Mouse (Mus musculus): ENCODE data around the gene Krt84. TPM values are rescaled to one million over a fixed set of nuclear protein-coding genes. Genes with fewer than 3 reads are reported as not detected.
"Not testable (repeated sequence)": the region's sequence is repeated elsewhere in the genome, so short reads cannot be mapped to it uniquely, and the experiment has no call there.

The Krt84 gene
- not detected for polyA plus RNA-seq (2017; shearing (Covaris generic))

GRCm38 (mm10) chr15:101532720-101533119, at the start of gene Krt84:
Gene Krt84 (minus strand): TSS chr15:101532820.
- ATAC-seq: no peak

- ATAC-seq: no peak
Observed at GRCm38 (mm10) chr15:101581701-101582100, 49.1 kb upstream of the Krt84 start.

DNA sequence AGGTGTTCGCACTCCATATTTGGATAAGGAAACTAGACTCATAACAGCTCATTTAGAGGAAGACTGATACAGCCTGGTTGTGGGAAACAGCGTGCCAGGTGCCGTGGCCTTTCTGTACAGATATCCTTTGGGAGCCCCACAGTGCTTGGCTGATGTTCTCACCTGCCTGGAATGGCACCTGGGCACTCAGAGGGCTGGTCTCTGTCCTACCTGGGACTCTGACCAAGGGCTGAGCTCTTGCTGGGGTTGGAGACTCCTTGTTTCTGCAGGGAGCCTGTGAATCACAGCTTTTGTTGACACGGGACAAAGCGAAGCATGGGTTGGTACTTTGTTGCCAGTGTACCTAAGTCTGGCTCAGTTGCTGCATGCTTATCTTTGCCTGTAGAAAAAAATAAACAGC, 42.9 kb upstream of the Krt84 start:
- ATAC-seq: no peak

DNA sequence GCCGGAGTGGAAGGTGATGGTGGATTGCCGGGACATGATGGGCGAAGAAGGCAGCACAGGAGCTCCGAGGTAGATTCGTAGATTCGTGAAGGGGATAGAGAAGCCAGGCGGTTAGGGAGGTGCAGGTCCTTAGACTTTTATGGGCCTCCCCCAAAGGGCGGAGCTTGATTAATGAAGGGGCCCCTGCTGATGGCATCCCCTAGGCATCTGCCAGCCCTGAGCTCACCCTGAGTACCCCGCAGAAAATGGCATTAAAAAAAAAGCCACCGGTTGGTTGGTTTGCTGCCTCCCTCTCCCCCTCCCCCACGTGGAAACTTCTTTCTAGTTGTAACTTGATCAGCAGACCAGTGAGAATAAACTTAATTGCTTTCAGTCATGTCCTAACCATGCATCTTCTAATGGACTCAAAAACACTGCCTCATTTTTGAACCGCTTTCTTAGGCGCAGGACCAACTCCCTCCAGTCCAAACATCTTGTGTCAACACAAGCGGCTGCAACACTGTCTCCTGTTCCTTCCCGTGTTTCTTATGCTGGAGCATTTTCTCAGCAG, 41.3 kb upstream of the Krt84 start, which contains the start of gene Krt75:
Krt75 (minus strand) TSS at position 109 of the 550 bp plus-strand sequence.
- no peak for ATAC-seq

- ATAC-seq: no peak
Observed at GRCm38 (mm10) chr15:101567780-101568179, 35.2 kb upstream of the Krt84 start.

GRCm38 (mm10) chr15:101562850-101563249, 30.2 kb upstream of the Krt84 start, which contains the start of gene Krt90:
Gene Krt90 (minus strand): TSS chr15:101562950.
- no peak for ATAC-seq

DNA sequence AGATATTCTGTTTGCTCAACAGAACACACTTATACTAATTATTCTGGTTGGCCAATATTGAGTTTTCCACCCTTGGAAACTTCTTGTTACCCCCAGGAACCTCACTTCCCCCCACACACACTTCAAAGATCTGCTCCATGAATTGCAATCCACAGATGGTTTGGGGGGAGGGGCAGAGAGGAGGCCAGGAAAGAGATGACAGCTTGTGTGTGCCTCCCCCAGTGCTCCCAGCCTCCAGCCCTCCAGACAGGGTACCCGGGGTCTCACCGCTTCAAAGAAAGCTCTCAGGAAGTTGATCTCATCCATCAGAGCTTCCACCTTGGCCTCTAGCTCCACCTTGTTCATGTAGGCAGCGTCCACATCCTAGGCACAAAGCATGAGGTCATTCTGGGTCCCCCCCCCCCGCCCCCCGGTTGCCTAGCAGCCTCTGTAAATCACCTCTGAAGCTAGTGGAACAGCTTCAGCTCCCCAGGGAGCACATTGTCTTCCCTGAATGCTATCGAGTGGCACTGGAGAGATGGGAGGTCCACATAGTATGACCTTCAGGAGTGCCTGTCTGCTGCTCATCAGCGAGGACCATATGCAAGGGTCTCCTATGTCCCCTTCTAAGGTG, 25.5 kb upstream of the Krt84 start:
- no peak for ATAC-seq

GRCm38 (mm10) chr15:101553169-101553568, 20.5 kb upstream of the Krt84 start:
- ATAC-seq: no peak

- no peak for ATAC-seq
Observed at GRCm38 (mm10) chr15:101552188-101552587, 19.6 kb upstream of the Krt84 start.

DNA sequence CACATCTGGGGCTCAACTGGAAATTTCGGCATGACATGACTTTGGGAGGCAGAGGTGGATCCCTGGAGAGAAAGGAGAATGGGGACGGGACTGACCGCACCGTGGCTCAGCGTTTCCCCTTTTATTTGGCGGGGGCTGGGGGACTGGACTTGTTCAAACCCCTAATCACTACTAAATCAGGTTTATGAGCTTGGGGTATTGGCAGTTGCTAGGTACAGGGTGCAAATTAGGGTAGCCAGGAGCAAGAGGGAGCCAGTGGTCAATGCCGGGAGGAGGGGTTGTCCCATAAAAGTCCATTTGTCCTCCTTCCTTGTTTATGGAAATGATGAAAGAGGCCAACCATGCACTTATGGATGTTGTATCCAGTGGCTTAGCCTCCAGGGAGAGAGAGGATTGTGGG, 17.9 kb upstream of the Krt84 start, which contains the start of gene Krt82:
Krt82 (minus strand) TSS at position 101 of the 400 bp plus-strand sequence.
- ATAC-seq: no peak

- no peak for ATAC-seq
Observed at GRCm38 (mm10) chr15:101544478-101544877, 11.9 kb upstream of the Krt84 start.

DNA sequence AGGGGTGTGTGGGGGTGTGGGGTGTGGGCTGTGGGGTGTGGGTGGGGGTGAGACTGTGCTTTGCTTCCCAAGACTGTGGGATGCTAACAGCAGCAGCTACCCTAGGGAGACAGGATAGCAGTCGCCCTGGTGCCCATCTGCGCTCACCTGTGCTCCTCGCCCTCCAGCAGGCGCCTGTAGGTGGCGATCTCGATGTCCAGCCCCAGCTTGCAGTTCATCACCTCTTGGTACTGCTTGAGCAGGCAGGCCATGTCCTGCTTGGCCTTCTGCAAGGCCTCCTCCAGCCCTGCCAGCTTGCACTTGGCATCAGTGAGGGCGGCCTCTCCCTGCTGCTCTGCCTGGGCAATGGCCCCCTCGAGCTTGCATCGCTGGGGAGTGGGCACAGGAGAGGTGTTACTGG, 9.9 kb upstream of the Krt84 start:
- ATAC-seq: no peak

DNA sequence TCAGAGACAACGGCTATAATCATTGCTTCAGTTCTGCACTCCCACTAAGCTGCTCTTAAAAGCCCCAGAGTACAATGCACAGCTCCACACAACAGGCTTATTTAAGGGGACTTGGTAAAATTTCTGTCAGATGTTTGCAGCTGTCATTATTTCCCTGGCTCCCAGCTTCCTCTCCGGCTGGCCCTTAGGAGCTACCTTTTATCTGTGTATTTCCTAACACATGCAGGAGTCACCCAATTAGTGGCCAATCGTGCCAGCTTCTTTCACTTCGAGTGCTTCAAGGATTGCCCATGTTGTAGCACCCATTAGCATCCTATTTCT, 5.9 kb upstream of the Krt84 start:
- no peak for ATAC-seq

DNA sequence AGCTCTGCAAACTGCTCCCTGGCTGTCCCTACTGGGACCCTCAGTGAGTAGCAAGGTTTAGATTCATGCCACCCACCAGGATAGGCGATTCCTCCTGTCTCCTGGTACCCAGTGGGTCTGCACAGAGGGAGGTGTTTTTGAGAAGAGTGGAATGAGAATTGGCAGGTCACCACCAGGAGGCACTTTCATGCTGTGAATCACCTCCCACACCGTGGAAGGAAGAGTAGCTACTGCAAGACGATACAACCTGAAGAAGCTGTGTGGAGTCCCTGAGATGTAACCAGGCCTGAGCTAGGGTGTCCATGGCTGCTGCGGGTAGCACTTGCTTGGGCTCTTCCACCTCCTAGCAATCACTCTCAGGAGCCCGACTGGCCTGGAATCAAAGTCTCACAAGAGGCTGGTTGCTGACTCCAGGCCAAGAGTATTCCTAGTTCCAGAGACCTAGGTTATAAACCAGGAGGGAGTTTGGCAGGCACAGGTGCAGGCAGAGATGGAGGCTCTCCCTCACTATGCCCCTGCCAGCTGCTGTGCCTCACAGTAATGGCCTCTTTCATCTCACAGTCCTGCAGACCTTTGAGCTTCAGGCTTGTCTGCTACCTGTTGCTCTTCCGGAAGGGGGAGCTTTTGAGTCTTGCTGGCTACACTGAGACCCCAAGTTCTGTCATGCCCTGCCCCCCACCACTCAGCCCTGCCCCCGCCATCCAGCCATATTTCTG, 5.4 kb upstream of the Krt84 start:
- ATAC-seq: no peak

- ATAC-seq: no peak
Observed at GRCm38 (mm10) chr15:101536054-101536850, 3.6 kb upstream of the Krt84 start.

- no peak for ATAC-seq
Observed at GRCm38 (mm10) chr15:101522556-101523232, 9.9 kb downstream of the Krt84 start.

GRCm38 (mm10) chr15:101519792-101520191, 12.8 kb downstream of the Krt84 start:
- ATAC-seq: no peak

- ATAC-seq: not testable (repeated sequence)
Observed at GRCm38 (mm10) chr15:101517161-101517560, 15.5 kb downstream of the Krt84 start, which contains the start of gene Gm49425. Gene Gm49425 (minus strand): TSS chr15:101517261.

DNA sequence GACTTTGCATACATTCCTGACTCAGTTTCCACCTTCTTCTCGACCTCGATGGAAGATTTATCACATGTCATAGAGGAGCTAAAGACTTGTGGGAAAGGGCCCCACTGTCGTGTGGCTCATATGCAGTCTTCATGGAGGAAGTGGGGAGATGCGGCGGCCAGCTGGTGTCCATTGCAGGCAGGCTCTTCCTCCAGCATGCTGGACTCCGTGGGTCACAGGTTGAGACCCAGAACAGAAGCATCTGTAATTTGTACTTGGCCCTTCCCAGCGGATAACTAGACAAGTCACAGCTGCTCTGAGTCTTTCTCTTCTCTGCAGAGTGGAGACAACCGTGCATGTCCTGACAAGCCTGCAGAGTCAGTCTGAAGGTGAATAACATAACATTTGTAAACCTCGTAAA, 24.4 kb downstream of the Krt84 start:
- ATAC-seq: no peak

DNA sequence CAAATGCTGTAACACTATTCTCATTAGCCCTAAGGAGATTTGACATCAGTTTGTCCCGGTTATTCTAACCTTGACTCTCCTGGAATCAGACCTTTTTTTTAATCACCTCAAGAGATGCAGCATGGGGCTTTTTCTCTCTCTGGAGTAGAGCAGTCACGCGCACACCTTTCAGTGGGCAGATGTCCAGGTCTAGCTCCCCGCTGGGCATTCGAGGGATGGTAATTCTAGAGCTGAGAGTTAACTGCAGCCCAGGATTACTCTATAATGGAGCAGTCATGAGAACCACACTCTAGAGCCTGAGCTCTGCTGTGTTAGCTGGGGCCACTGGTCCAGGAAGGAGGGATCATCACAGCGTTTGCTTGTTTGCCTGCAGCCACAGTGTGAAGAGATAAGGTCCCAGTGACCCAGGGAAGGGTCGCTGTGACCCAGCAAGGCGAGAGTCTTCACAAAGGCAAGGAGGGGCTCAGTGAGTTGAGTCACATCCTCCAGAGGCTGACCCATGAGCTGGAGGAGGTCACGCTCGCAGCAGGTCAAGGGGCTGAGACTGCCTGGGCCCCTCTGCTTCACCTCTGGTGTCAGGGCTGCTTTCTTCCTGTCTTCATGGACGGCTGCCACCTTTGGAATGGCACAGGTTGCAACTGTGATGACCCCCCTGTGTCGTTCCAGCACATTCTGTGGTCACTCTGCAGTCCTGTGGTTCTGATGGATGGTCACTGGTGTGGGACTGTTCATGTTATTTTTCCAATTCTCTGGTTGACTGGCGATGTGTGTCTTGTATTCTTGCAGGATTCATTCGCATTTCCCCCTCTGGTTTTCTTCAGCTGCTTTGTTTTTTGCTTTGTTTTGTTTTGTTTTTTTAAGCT, 25.5 kb downstream of the Krt84 start:
- ATAC-seq: no peak

- no peak for ATAC-seq
Observed at GRCm38 (mm10) chr15:101497181-101497580, 35.4 kb downstream of the Krt84 start.

Data from inflammation-experienced regulatory T-cells, adult 6 months (primary cell).